Mouse (Mus musculus): ENCODE results near the gene Snx20. TPM values are rescaled to one million over a fixed set of nuclear protein-coding genes. Genes with fewer than 3 reads are reported as not detected.

Gene Snx20
- total RNA-seq, 2 experiments from 2014 or later: 0.94 to 1.6 TPM

GRCm38 (mm10) chr8:88646837-88647778 is 11.2 kb upstream of the Snx20 start, which contains the start of gene Nod2:
Nod2 (plus strand) TSS chr8:88647315.
- intact Hi-C loops (cut with DNase I): no loop called here

DNA sequence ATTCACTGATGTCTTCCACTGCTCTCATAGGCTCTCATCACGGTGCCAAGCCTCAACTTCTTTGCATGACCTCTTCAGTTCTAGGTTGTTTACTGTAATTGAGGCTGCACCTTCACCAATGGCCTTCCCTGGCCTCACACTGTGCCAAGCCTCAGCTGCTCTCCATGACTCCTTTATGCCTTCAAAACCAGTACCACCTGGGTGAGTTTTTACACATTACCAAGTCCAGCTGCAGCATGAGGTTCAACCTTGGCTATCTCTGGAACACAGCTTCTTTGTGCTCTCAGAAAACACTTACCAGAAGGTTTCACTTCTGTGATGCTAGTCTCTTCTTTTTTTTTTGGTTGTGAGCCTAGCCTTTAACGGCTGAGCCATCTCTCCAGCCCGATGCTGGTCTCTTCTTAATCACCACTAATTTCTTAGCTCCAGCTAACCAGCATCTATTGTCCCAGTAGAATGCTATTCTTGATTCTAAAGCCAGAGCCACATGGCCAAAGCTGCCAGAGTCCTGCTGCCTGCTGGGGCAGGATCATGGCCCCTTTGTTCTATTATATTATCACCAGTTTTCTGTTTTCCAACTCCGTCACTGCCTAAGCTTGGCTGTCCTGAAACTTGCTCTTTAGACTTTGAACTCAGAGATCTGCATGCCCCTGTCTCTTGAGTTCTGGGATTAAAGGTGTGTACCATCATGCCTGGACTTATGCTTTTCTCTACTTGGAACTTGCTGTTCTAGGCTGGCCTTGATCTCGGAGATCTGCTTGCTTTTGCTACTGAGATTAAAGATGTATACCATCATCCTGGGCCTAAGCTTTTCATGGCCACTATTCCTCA is 7.0 kb upstream of the Snx20 start:
- no peak for DNase-seq
- intact Hi-C loops (cut with DNase I): no loop called here

More at GRCm38 (mm10) chr8:88646837-88647778, 11.2 kb upstream of the Snx20 start, which contains the start of gene Nod2:
- DNase-seq: peak; percentile 86 to 90

GRCm38 (mm10) chr8:88638908-88639307 is 3.0 kb upstream of the Snx20 start:
- DNase-seq: no peak
- intact Hi-C loops (cut with DNase I): no loop called here

GRCm38 (mm10) chr8:88637092-88638000 is 1.4 kb upstream of the Snx20 start:
- intact Hi-C loops (cut with DNase I): no loop called here
- no peak for DNase-seq

- intact Hi-C loops (cut with DNase I): loop anchor here (2.0 kb wide), 1 partner anchor 67 kb away; no protein-coding TSS in a partner anchor
- peak in 1 of 2 experiments; percentile 38 for DNase-seq
These were observed 2.6 kb downstream of the Snx20 start for GRCm38 (mm10) chr8:88633343-88633765.

DNA sequence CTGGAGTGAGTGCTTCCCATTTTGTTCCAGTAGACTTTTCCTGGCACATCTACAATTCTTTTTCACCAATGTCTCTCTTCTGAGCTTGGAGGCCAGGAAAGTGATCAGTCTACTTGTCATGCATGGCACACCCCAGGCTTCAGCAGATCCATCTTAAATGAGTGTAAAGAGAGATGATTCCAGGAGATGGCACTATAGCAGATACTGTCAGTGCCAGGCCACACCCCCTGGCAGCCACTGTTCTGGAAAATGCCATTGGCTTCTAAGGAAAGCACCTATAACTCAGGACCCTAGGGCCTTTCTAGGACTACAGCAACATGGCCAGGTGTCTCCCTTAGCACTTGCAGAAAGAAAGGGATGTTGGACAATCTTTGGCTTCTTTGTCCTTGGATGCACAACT is 4.8 kb downstream of the Snx20 start:
- intact Hi-C loops (cut with DNase I): no loop called here
- DNase-seq: no peak

DNA sequence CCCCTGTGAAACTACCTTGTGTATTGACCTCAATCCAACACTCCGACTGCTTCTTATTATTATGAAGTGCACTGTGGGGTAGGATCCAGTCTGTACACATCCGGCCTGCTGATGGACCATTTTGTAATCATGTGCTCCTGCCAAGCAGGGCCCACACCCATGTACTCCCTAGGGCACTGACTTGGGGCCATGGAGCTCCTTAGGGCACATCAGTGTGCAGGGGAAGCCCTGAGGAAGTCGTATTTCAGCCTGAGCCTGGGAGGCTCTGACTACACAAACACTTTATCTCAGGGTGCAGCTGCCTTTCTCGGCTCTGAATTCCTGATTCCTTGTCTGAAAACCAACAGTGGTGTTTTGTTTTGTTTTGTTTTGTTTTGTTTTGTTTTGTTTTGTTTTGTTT is 5.7 kb downstream of the Snx20 start:
- no peak for DNase-seq

GRCm38 (mm10) chr8:88628001-88628774 is 7.7 kb downstream of the Snx20 start:
- intact Hi-C loops (cut with DNase I): loop anchor here (5.0 kb wide), 1 partner anchor 431 kb away; the partner anchor contains the start of gene Tent4b
- no peak for DNase-seq

More for the DNA sequence above, 5.7 kb downstream of the Snx20 start:
- intact Hi-C loops (cut with DNase I): no loop called here

DNA sequence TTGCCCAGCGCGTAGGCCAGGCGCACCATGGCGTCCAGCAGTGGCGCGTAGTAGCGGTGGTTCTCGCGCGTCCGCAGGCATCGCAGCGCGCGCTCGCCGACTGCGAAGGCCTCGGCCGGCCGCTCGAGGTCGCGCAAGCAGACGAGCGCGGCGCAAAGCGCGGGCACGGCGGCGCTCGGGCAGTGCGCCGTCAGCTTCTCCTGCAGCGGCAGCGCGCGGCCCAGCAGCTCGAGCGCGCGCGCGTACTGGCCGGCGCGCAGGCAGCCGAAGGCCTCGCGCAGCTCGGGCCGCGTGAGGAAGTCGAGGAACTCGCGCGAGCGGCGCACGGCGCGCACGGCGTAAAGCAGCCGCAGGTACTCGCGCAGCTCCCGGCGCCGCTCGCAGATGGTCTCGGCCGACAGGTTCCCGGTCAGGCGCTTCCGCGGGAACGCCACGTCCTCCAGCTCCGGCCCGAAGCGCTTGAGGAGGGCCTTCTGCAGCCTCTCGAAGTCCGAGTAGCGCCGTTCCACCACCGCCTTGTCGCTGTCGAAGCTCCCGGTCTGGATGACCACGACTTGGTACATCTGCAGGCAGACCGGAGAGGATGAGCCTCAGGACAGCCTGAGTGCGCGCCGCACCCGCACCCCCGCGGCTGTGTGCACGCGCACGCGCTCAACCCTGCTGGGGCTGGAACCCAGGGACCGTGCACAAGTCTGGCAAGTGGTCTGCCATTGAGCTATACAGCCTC is 8.5 kb downstream of the Snx20 start:
- peak; percentile 65 to 68 for DNase-seq
- intact Hi-C loops (cut with DNase I): loop anchor here (2.0 to 5.0 kb wide), 2 partner anchors 71 to 430 kb away; partner anchors contain the start of gene Tent4b

GRCm38 (mm10) chr8:88626940-88627264 is 9.0 kb downstream of the Snx20 start:
- no peak for DNase-seq
- intact Hi-C loops (cut with DNase I): loop anchor here (2.0 to 5.0 kb wide), 2 partner anchors 72 to 430 kb away; partner anchors contain the start of gene Tent4b

GRCm38 (mm10) chr8:88626433-88626832 is 9.5 kb downstream of the Snx20 start:
- intact Hi-C loops (cut with DNase I): loop anchor here (2.0 to 5.0 kb wide), 2 partner anchors 72 to 429 kb away; partner anchors contain the start of gene Tent4b
- no peak for DNase-seq

GRCm38 (mm10) chr8:88624276-88624675 is 11.7 kb downstream of the Snx20 start:
- no peak for DNase-seq
- intact Hi-C loops (cut with DNase I): loop anchor here (5.0 kb wide), 2 partner anchors 133 to 172 kb away; no protein-coding TSS in a partner anchor

DNA sequence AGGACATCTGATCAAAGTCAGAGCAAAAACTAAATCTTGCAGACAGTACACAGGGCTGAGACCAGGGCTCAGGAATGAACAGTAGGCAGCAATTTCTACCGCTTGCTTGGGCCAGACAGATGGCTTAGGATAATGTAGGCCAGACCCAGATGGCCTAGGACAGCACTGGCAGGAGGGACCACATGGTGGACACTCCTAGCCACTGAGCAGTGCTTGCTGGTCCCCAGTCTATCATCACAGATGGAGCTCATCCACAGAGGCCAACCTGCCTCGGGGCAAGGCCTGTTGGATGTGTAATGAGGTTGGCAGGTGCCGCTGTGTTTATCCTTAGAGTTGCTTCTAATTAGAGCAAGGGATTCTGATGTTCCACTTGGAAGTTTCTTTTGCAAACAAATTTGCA is 12.6 kb downstream of the Snx20 start:
- intact Hi-C loops (cut with DNase I): loop anchor here (5.0 kb wide), 2 partner anchors 134 to 171 kb away; no protein-coding TSS in a partner anchor

GRCm38 (mm10) chr8:88621408-88621807 is 14.5 kb downstream of the Snx20 start:
- intact Hi-C loops (cut with DNase I): loop anchor here (2.0 to 5.0 kb wide), 5 partner anchors 91 to 355 kb away; partner anchors contain the start of gene Brd7
- peak; percentile 81 to 85 for DNase-seq

More for the DNA sequence above, 12.6 kb downstream of the Snx20 start:
- DNase-seq: no peak

GRCm38 (mm10) chr8:88620931-88621330 is 15.0 kb downstream of the Snx20 start:
- intact Hi-C loops (cut with DNase I): loop anchor here (2.0 to 5.0 kb wide), 5 partner anchors 90 to 354 kb away; partner anchors contain the start of gene Brd7
- no peak for DNase-seq

- DNase-seq: no peak
- intact Hi-C loops (cut with DNase I): no loop called here
These were observed 16.4 kb downstream of the Snx20 start for GRCm38 (mm10) chr8:88619513-88619912.

DNA sequence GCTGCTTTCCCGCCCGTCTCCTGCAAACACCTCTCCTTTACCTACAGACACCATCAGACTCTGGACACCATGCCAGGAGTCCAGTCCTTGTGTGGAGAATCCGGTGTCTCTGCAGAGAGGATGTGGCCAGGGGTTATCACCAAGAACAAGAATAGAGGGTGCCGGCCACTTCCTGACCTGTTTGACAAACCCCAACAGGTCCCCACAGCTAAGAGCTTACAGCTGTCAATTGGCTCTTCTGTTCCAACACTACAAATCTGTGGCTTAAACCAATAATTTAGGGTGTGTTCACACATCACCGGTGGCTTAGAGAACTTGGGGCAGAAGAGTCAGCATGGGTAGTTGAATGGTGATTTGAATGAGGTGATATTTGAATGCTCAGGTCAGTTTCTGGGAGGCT is 17.3 kb downstream of the Snx20 start:
- intact Hi-C loops (cut with DNase I): no loop called here
- DNase-seq: no peak

- intact Hi-C loops (cut with DNase I): no loop called here
- DNase-seq: no peak
These were observed 20.9 kb downstream of the Snx20 start for GRCm38 (mm10) chr8:88614981-88615380.
